ENCODE assay signal across 9 mouse cellular contexts in the genomic region with DNA sequence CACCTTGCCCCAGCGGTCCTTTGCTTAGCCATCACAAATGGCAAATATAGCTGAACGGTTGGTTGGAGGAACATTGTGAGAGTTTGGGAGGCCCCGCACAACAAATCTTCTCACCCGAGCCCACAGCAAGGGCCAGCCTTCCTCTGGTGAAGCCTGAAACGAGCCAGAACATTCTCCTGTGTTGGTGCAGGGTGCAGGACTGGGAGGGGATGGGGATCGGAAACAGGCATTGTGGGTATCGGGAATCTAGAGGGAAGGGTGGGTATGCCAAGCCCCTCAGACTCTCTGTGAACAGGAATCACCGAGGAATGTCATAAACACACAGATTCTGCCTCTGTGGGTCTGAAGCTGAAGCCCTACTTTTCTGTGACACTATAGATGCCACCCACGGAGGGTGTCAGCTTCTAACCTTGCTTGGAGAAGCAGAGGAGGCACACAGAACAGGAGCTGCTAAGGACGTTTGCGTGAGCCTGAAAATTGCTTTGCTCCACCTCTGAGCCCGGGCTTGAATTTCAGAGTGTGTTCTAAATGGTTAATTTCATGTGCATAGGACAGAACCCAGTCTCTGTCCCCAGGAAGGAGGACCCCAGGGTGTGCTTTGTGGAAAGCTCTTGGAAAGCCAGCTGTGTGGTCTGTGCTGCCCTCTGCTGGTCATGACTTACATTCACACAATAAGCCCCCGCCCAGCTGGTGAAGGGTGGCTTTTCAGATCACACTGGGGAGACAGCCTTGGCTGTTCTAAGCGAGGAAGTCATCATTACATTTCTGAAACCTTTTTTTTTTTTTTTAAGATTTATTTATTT. TPM values are rescaled to one million over a fixed set of nuclear protein-coding genes. Genes with fewer than 3 reads are reported as not detected.
DNase-seq lines count a peak whose midpoint lies in the region; ATAC-seq and TF ChIP-seq lines count a peak whose summit lies in the region.
"Had no signal": no experiment of that assay in that cellular context is flagged by ENCODE, and none has a peak within 500 bp of the region (broad histone marks: within the 10 kb centered on the region; RNA-seq: fewer than 3 reads in every experiment).

No protein-coding gene starts in this region.

- no peak overlapping the region for H3K27ac ChIP-seq in forebrain, embryonic 15.5 days (replicated peaks)
- H3K27ac ChIP-seq in lung, embryonic 14.5 days (ENCODE audit: low read depth), result no peak overlapping the region
- H3K27ac ChIP-seq: liver, embryonic 15.5 days had no signal

- ATAC-seq in cerebellum, adult (ENCODE audit: insufficient number of reproducible peaks, low FRiP score, low TSS enrichment), result peak; percentile 52; the same call in 1 of the 2 replicates
- ATAC-seq in forebrain, embryonic 15.5 days (replicated peaks), result peak; percentile 68
- ATAC-seq in lung, embryonic 14.5 days (ENCODE audit: insufficient read depth), result peak; percentile 76

- intact Hi-C loops in heart, postnatal 14 days (cut with DNase I), result loop anchor here (1.0 to 2.0 kb wide), 2 partner anchors 53 to 103 kb away; no protein-coding TSS in a partner anchor

- no peaks in the 10 kb centered on the region for H3K9me3 ChIP-seq in forebrain, embryonic 15.5 days
- no peaks in the 10 kb centered on the region for H3K9me3 ChIP-seq in lung, embryonic 14.5 days (ENCODE audit: low read depth, low read length)
- H3K9me3 ChIP-seq: liver, embryonic 15.5 days had no signal

- peak; percentile 92 for TF ChIP-seq CTCF in lung, embryonic 14.5 days (IDR thresholded peaks at IDR 0.05; ENCODE audit: low read depth)

- no peaks in the 10 kb centered on the region for H3K36me3 ChIP-seq in forebrain, embryonic 15.5 days
- no peaks in the 10 kb centered on the region for H3K36me3 ChIP-seq in lung, embryonic 14.5 days (ENCODE audit: insufficient read depth)
- H3K36me3 ChIP-seq: liver, embryonic 15.5 days had no signal

- WGBS in forebrain, embryonic 15.5 days, result 49% methylated on average over 14 of the region's 14 CpGs
- 47% methylated on average over 14 of the region's 14 CpGs for WGBS in lung, embryonic 14.5 days

- no peaks in the 10 kb centered on the region for H3K27me3 ChIP-seq in forebrain, embryonic 15.5 days
- no peaks in the 10 kb centered on the region for H3K27me3 ChIP-seq in lung, embryonic 14.5 days (ENCODE audit: insufficient read depth, low read length)

- peak; percentile 92 for DNase-seq in ES-CJ7 (ENCODE audit: low read depth, low spot score)
- peak; percentile 77 to 85 for DNase-seq in heart, postnatal 14 days
- DNase-seq in kidney, postnatal 4 days, result peak; percentile 82 to 86
- peak; percentile 92 for DNase-seq in lung, embryonic 14.5 days
- peak; percentile 33 for DNase-seq in ovary, postnatal 10 days (ENCODE audit: low spot score)
- DNase-seq in thymus, postnatal 14 days, result peak; percentile 78

- no peak overlapping the region for H3K4me2 ChIP-seq in forebrain, embryonic 15.5 days (replicated peaks)
- peak overlapping the region; percentile 13; the same call in 1 of the 2 replicates for H3K4me2 ChIP-seq in lung, embryonic 14.5 days
- H3K4me2 ChIP-seq: liver, embryonic 15.5 days had no signal

- H3K9ac ChIP-seq in forebrain, embryonic 15.5 days (replicated peaks), result no peak overlapping the region
- H3K9ac ChIP-seq in lung, embryonic 14.5 days, result no peak overlapping the region; the same call in 1 of the 2 replicates
- H3K9ac ChIP-seq: liver, embryonic 15.5 days had no signal

- no peaks in the 10 kb centered on the region for H3K4me1 ChIP-seq in forebrain, embryonic 15.5 days
- peaks cover 4% of the 10 kb centered on the region; the same call in 1 of the 2 replicates for H3K4me1 ChIP-seq in lung, embryonic 14.5 days (ENCODE audit: insufficient read depth)

- no peak overlapping the region for H3K4me3 ChIP-seq in forebrain, embryonic 15.5 days
- H3K4me3 ChIP-seq in lung, embryonic 14.5 days (ENCODE audit: low read depth, low read length), result no peak overlapping the region
- H3K4me3 ChIP-seq: liver, embryonic 15.5 days had no signal

RNA-seq across cellular contexts. Expression of a gene that starts 7.6 kb away (rescaled TPM):
- polyA plus RNA-seq in forebrain, embryonic 15.5 days (2015; fragmentation: Nextera tagmentation; extraction: Ambion mirVana), result 2.2 and 3.1 TPM in 2 replicates
- total RNA-seq in heart, postnatal 14 days (2021), result 1 to 10 TPM; 4.2 to 4.4 TPM
- 12.4 and 14.0 TPM in 2 replicates for polyA plus RNA-seq in lung, embryonic 14.5 days (2014; fragmentation: Nextera tagmentation; extraction: Ambion mirVana)

RNA-seq across cellular contexts. Expression of a gene that starts 29.0 kb away (rescaled TPM):
- 92.2 and 96.9 TPM in 2 replicates for polyA plus RNA-seq in forebrain, embryonic 15.5 days (2015; fragmentation: Nextera tagmentation; extraction: Ambion mirVana)
- total RNA-seq in heart, postnatal 14 days (2021), result 100 to 1,000 TPM; 221 to 256 TPM
- 165 and 170 TPM in 2 replicates for polyA plus RNA-seq in lung, embryonic 14.5 days (2014; fragmentation: Nextera tagmentation; extraction: Ambion mirVana)

RNA-seq across cellular contexts. Expression of a gene that starts 37.7 kb away (rescaled TPM):
- 5.7 and 5.8 TPM in 2 replicates for polyA plus RNA-seq in forebrain, embryonic 15.5 days (2015; fragmentation: Nextera tagmentation; extraction: Ambion mirVana)
- 10 to 100 TPM; 63.4 to 70.7 TPM for total RNA-seq in heart, postnatal 14 days (2021)
- polyA plus RNA-seq in lung, embryonic 14.5 days (2014; fragmentation: Nextera tagmentation; extraction: Ambion mirVana), result 22.3 and 26.8 TPM in 2 replicates

Comparison
In these comparisons a context has a peak if more than half of its experiments do, and no peak if none do; other contexts are left out.
1. DNase-seq: peak in every context shown above with its lines; median percentile 92 in ES-CJ7; 92 in lung, embryonic 14.5 days; 84 in kidney, postnatal 4 days; 81 in heart, postnatal 14 days; 78 in thymus, postnatal 14 days; 33 in ovary, postnatal 10 days.